Mouse (Mus musculus) spleen, postnatal 0 days (tissue): ENCODE results near the gene Arhgap1. TPM values are rescaled to one million over a fixed set of nuclear protein-coding genes. Genes with fewer than 3 reads are reported as not detected.

Experiments
- polyA plus RNA-seq: library from polyadenylated mRNA; unstranded; fragments of >200 nt; fragmentation: Nextera tagmentation; extraction: Ambion mirVana; gene quantifications from 2 replicates; pipeline ENCODE4 v1.2.1, GENCODE M21; 2015

Arhgap1 gene
- polyA plus RNA-seq, result 40.4 and 48.6 TPM in 2 replicates

GRCm38 (mm10) chr2:91649553-91650359 lies at the start of gene Arhgap1, which contains the start of gene Zfp408:
Arhgap1 (plus strand) TSS chr2:91649860.
Zfp408 (minus strand) TSS chr2:91649791.

DNA sequence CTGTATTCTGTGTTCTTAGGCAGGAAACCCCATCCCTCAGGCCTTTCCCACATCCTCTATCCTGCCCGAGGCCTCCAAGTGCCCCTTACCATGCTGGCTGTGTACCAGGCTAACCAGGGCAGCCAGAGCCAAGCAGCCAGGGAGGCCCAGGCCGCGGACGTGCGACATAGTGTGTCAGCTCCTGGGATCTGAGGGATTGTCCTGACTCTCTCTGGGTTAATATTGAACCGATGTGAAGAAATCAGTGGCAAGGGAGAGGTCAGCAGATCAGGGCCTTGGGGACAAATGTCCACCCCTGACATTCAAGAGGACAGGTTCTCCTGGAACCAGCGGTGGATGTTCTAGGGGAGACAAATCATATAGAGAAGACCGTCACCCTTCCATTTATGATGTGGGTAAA lies 13.4 kb upstream of the Arhgap1 start, which contains the start of gene F2:
Gene F2 (minus strand): TSS at position 186 of the 400 bp plus-strand sequence.

DNA sequence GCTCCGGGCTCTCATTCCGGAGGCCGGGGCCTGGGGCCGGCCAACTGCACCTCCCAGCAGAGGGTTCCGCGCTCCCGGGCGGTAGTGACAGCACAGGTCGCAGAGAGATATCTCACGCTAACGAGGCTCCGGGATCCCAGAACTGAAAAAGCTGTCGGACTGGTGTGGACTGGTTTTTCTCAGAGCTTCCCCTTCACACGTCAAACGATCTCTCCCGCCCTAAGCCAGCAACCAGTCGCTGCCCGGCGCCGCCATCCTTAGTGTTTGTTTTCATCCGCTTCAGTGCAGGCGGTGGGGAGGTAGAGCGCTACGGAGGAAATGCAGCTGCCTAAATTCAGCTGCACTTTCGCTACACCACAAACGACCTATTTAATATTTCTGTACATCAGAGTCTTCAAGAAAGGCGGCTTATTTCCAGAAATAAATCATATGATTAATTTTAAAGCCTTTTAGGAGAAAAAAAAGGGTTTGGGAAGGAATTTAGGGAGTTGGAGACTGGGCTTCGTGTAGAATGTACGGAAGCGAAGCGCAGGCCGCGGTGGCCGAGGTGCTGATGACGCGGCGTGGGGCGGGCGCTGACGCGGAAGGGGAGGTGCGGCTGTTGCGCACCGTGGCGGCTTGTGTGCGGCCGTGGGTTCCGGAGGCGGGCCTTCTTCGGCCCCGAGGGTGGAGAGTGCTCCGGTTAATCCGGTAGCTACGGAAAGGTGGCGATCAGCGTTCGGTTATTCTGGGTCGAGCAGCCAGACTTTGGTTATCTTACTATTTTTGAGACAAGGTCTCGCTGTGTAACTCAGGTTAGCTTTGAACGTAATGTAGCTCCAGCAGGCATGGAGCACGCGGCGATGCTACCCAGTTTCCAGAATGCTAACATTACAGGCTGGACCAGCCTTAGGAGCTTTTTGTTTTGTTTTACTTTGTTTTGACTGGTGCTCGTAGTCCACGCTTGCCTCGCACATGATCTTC lies 60.9 kb downstream of the Arhgap1 start, which contains the start of the genes Atg13 and Harbi1:
Gene Atg13 (minus strand): TSS at position 305 of the 963 bp plus-strand sequence.
Gene Harbi1 (plus strand): TSS at position 581 of the 963 bp plus-strand sequence.

Other genes starting within 250 kb of the Arhgap1 start
- 9.1 and 13.6 TPM in 2 replicates for gene 1110051M20Rik, start 205.2 kb upstream of the Arhgap1 start, polyA plus RNA-seq
- 1.6 and 2.1 TPM in 2 replicates for gene Lrp4, start 192.3 kb upstream of the Arhgap1 start, polyA plus RNA-seq
- gene Ckap5, start 123.1 kb upstream of the Arhgap1 start, polyA plus RNA-seq, result 46.3 and 47.0 TPM in 2 replicates
- 0.47 and 0.77 TPM in 2 replicates for gene F2, start 13.4 kb upstream of the Arhgap1 start, polyA plus RNA-seq
- 4.7 TPM in 2 replicates for gene Zfp408, start 69 bp upstream of the Arhgap1 start, polyA plus RNA-seq
- gene Atg13, start 60.7 kb downstream of the Arhgap1 start, polyA plus RNA-seq, result 10.0 and 12.2 TPM in 2 replicates
- gene Harbi1, start 61.0 kb downstream of the Arhgap1 start, polyA plus RNA-seq, result 6.7 and 9.3 TPM in 2 replicates
- gene Ambra1, start 80.3 kb downstream of the Arhgap1 start, polyA plus RNA-seq, result 5.9 and 6.6 TPM in 2 replicates